Mouse (Mus musculus): ENCODE data around the gene Megf8.

DNA sequence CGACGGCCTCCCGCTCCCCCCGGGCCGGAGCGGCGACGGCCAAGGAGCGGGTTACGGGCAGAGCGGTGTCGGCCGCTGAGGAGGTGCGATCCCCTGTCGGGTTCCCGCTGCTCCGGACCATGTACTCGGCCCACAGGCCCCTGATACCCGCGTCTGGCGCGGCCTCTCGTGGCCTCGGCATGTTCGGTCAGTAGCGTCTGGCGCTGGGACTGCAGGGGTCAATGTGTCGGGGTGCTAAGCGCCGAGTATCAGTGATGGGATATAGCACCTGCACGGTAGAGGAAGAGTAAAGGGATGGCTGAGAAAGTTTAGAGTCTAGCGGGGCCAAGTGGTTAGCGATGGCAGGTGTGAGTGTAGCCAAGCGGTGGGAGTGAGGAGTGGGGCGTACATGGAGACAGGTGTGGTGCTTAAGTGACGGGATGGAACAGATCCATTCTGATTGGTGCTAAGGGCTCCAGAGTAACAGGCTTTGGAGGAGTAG lies 34.2 kb upstream of the Megf8 start:
- TF ChIP-seq CTCF (IDR thresholded peaks at IDR 0.05; ENCODE audit: extremely low read depth, insufficient read length, insufficient replicate concordance, low read depth, low read length) (no peak), POLR2A (IDR thresholded peaks at IDR 0.05; ENCODE audit: low read depth, low read length) (no peak)

All from small intestine, adult 2 months (tissue).